Mouse (Mus musculus): Measurements from ENCODE around the gene Gm36864.

DNA sequence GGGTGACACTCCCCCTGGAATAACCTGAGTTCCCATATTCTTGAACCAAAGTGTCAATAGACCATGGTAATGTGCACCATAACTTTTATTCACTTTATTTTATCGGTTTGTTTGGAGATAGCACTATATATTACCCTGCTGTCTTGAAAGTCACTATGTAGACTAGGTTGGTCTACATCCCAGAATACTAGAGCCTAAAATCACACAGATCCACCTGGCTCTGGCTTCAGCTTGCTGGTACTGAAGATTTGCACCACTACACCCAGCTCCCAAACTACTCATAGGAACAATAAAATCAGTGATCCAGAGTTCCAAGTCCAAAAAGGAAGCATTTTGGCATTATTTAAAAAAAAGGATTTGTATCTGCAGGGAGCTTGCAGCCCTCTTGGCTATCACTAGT is 20.3 kb upstream of the Gm36864 start, which contains the start of gene Klk1b5:
- TF ChIP-seq POLR2AphosphoS2 (IDR thresholded peaks at IDR 0.05; ENCODE audit: insufficient read length, low read depth) (no peak), POLR2A (IDR thresholded peaks at IDR 0.05; ENCODE audit: insufficient read length, low read depth) (no peak), REST (IDR thresholded peaks at IDR 0.05; ENCODE audit: insufficient read depth, insufficient read length) (no peak), USF1 (IDR thresholded peaks at IDR 0.05; ENCODE audit: low read depth) (no peak), TCF12 (IDR thresholded peaks at IDR 0.05; ENCODE audit: insufficient read depth, poor library complexity, severe bottlenecking) (no peak)

Data from myocyte (in vitro differentiated cells).